Mouse (Mus musculus) cerebellum, adult 18-20 months (tissue): ENCODE data around the gene Pde6b.

Experiments
- DNase-seq, 2 experiments: peaks; one replicate each; pipeline ENCODE4 v3.0.0; 2021

Pde6b gene

DNA sequence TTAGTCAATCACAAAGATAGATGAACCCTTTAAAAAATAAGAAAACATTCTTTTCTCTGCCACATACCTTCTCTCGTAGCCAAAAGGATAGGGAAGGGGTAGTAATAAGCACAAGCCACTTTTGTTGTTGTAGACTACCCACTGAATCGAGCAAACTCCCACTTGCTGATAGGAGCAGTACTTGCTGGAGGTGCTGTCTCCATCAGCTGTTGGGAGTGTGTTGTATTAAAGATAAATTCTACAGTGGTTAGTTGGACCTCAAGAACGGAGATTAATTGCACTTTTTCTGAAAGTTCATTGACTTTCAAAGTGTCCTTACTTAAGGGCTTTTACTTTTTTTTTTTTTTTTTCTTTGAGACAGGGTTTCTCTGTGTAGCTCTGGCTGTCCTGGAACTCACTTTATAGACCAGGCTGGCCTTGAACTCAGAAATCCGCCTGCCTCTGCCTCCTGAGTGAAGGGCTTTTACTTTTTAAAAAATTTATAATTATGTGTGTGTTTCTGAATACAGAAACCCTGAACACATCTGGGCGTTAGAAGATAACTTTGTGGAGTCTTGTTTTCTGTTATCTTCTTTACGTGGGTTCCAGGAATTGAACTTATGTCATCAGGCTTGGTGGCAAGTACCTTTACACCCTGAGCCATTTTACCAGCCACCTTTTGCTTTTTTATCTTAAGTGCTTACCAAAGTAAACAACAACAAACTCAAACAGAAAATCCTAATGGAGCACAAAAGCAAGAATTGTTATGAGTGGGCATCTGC is 77.1 kb downstream of the Pde6b start:
- no peak for DNase-seq

DNA sequence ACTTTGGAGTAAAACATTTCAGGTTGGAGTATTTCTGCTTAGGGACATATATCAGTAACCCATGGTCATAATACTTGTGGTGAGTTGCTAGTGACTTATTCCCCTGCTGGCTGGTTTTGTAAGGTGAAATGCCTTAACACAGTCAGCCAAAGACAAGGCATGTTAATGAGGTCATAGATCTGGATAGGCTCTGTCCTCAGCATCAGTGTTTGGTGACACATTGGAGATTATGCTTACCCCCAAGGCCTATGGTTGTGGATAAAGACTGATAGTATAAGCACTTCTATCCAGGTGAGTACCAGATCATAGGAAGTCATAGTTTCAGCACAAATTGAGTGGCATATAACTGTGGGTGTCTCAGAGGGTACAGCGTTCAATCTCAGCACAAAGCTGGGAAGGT is 78.5 kb downstream of the Pde6b start:
- DNase-seq = no peak

DNA sequence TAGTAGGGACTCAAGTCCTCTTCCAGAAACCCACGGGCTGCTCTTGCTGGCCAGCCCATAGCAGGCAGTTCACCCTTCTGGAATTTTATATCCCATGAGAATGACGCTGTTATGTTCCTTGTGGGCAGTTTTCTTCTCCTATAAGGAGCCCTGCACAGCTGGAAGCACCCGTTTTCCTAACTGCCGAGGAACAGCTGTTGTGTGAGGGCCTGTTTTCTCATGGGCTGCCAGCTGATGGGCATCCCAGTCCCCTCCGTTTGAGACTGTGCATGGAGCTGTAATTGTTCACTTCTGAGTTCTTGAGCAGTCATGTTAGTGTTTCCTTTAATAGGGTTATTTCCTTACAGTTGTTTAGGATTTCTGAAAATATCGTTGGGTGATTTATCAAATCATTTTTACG is 81.4 kb downstream of the Pde6b start:
- DNase-seq = no peak

DNA sequence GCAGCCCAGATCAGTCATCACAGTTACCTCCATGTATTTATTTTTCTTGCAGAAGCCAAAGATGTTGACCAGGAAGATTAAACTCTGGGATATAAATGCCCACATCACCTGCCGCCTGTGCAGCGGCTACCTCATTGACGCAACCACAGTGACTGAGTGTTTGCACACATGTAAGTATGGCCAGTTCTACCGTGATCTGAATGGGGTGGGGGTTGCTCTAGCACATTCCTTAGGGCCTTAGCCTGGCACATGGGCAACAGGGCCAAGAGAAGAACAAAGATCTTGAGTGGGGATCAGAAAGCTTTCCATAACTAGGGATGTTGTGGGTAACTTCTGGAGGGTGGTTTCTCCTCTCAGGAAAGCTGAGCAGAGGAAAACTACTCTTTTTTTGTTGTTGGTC is 85.5 kb downstream of the Pde6b start:
- DNase-seq = no peak

DNA sequence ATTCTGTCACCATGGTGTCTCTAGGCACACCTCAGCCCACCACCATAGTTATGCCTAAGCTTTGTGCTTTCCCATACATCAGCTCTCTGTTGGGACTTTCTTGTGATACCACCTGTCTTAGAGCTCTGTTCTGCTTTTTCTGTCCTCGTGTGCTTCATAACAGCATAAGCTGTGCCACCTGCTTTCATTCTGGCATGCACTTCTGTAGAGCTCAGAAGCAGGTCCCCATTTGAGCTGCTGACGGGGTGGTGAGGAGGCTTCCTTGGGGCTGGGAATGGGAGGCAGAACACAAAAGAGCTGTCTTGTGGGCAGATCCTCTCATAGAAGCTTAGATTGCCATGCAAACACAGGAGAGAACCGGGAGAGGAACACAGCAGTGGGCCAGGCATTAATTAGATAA is 87.8 kb downstream of the Pde6b start:
- DNase-seq = no peak
